Mouse (Mus musculus): ENCODE results near the gene Susd1. TPM values are rescaled to one million over a fixed set of nuclear protein-coding genes. Genes with fewer than 3 reads are reported as not detected.

The Susd1 gene
- polyA plus RNA-seq (2012; ENCODE audit: insufficient read depth, low replicate concordance) = 3.3 TPM in 1 of 2 replicates, not detected in the other

GRCm38 (mm10) chr4:59437990-59438854, at the start of gene Susd1:
Susd1 (minus strand) TSS chr4:59438633.
- no peak for TF ChIP-seq FLI1 (IDR thresholded peaks at IDR 0.05; ENCODE audit: low read length)
- no peak for TF ChIP-seq GATA1 (IDR thresholded peaks at IDR 0.05; ENCODE audit: borderline replicate concordance, low read length)
- Histone ChIP-seq H3K9me3 (no peaks in the 10 kb centered on the region), H3K4me1 (peaks cover 92% of the 10 kb centered on the region), H3K36me3 (replicated peaks; ENCODE audit: low read length) (peaks cover 29% of the 10 kb centered on the region), H3K27me3 (replicated peaks) (no peaks in the 10 kb centered on the region), H3K4me3 (replicated peaks) (peak within 1 kb of the TSS; percentile 96)

GRCm38 (mm10) chr4:59471306-59471705, 32.9 kb upstream of the Susd1 start:
- Histone ChIP-seq H3K27me3 (replicated peaks) (no peaks in the 10 kb centered on the region), H3K36me3 (replicated peaks; ENCODE audit: low read length) (peaks cover 77% of the 10 kb centered on the region), H3K9me3 (no peaks in the 10 kb centered on the region), H3K4me3 (replicated peaks) (no peak overlapping the region), H3K4me1 (peaks cover 78% of the 10 kb centered on the region)
- no peak for TF ChIP-seq FLI1 (IDR thresholded peaks at IDR 0.05; ENCODE audit: low read length)
- no peak for TF ChIP-seq GATA1 (IDR thresholded peaks at IDR 0.05; ENCODE audit: borderline replicate concordance, low read length)

- no peak for TF ChIP-seq FLI1 (IDR thresholded peaks at IDR 0.05; ENCODE audit: low read length)
- TF ChIP-seq GATA1 (IDR thresholded peaks at IDR 0.05; ENCODE audit: borderline replicate concordance, low read length) = no peak
- Histone ChIP-seq H3K4me3 (replicated peaks) (no peak overlapping the region), H3K27me3 (replicated peaks) (no peaks in the 10 kb centered on the region), H3K9me3 (no peaks in the 10 kb centered on the region), H3K4me1 (peaks cover 77% of the 10 kb centered on the region), H3K36me3 (replicated peaks; ENCODE audit: low read length) (peaks cover 22% of the 10 kb centered on the region)
Measured at GRCm38 (mm10) chr4:59465449-59465848, 27.0 kb upstream of the Susd1 start.

GRCm38 (mm10) chr4:59464661-59465060, 26.2 kb upstream of the Susd1 start:
- Histone ChIP-seq H3K27me3 (replicated peaks) (no peaks in the 10 kb centered on the region), H3K9me3 (no peaks in the 10 kb centered on the region), H3K4me1 (peaks cover 77% of the 10 kb centered on the region), H3K4me3 (replicated peaks) (no peak overlapping the region), H3K36me3 (replicated peaks; ENCODE audit: low read length) (peaks cover 15% of the 10 kb centered on the region)
- TF ChIP-seq GATA1 (IDR thresholded peaks at IDR 0.05; ENCODE audit: borderline replicate concordance, low read length) (no peak), FLI1 (IDR thresholded peaks at IDR 0.05; ENCODE audit: low read length) (no peak)

GRCm38 (mm10) chr4:59462494-59462893, 24.1 kb upstream of the Susd1 start:
- H3K36me3 ChIP-seq (replicated peaks; ENCODE audit: low read length) = peaks cover 11% of the 10 kb centered on the region
- TF ChIP-seq FLI1 (IDR thresholded peaks at IDR 0.05; ENCODE audit: low read length) (no peak), GATA1 (IDR thresholded peaks at IDR 0.05; ENCODE audit: borderline replicate concordance, low read length) (no peak)

GRCm38 (mm10) chr4:59461116-59461727, 22.8 kb upstream of the Susd1 start:
- Histone ChIP-seq H3K4me1 (peaks cover 74% of the 10 kb centered on the region), H3K4me3 (replicated peaks) (no peak overlapping the region)

More at GRCm38 (mm10) chr4:59462494-59462893, 24.1 kb upstream of the Susd1 start:
- H3K4me1 ChIP-seq = peaks cover 77% of the 10 kb centered on the region
- no peak overlapping the region for H3K4me3 ChIP-seq (replicated peaks)
- no peaks in the 10 kb centered on the region for H3K9me3 ChIP-seq
- H3K27me3 ChIP-seq (replicated peaks) = no peaks in the 10 kb centered on the region

GRCm38 (mm10) chr4:59459216-59459955, 21.0 kb upstream of the Susd1 start:
- peaks cover 75% of the 10 kb centered on the region for H3K4me1 ChIP-seq
- no peaks in the 10 kb centered on the region for H3K9me3 ChIP-seq
- H3K27me3 ChIP-seq (replicated peaks) = no peaks in the 10 kb centered on the region
- no peak overlapping the region for H3K4me3 ChIP-seq (replicated peaks)
- no peak for TF ChIP-seq GATA1 (IDR thresholded peaks at IDR 0.05; ENCODE audit: borderline replicate concordance, low read length)
- no peaks in the 10 kb centered on the region for H3K36me3 ChIP-seq (replicated peaks; ENCODE audit: low read length)

More at GRCm38 (mm10) chr4:59461116-59461727, 22.8 kb upstream of the Susd1 start:
- Histone ChIP-seq H3K36me3 (replicated peaks; ENCODE audit: low read length) (no peaks in the 10 kb centered on the region), H3K9me3 (no peaks in the 10 kb centered on the region), H3K27me3 (replicated peaks) (no peaks in the 10 kb centered on the region)
- no peak for TF ChIP-seq GATA1 (IDR thresholded peaks at IDR 0.05; ENCODE audit: borderline replicate concordance, low read length)
- no peak for TF ChIP-seq FLI1 (IDR thresholded peaks at IDR 0.05; ENCODE audit: low read length)

- peaks cover 84% of the 10 kb centered on the region for H3K4me1 ChIP-seq
- peak overlapping the region; percentile 8 for H3K4me3 ChIP-seq (replicated peaks)
- TF ChIP-seq FLI1 (IDR thresholded peaks at IDR 0.05; ENCODE audit: low read length) = no peak
- no peak for TF ChIP-seq GATA1 (IDR thresholded peaks at IDR 0.05; ENCODE audit: borderline replicate concordance, low read length)
Measured at GRCm38 (mm10) chr4:59457941-59458340, 19.5 kb upstream of the Susd1 start.

GRCm38 (mm10) chr4:59457091-59457490, 18.7 kb upstream of the Susd1 start:
- Histone ChIP-seq H3K9me3 (no peaks in the 10 kb centered on the region), H3K4me3 (replicated peaks) (no peak overlapping the region), H3K27me3 (replicated peaks) (no peaks in the 10 kb centered on the region), H3K36me3 (replicated peaks; ENCODE audit: low read length) (no peaks in the 10 kb centered on the region), H3K4me1 (peaks cover 86% of the 10 kb centered on the region)
- TF ChIP-seq FLI1 (IDR thresholded peaks at IDR 0.05; ENCODE audit: low read length) (no peak), GATA1 (IDR thresholded peaks at IDR 0.05; ENCODE audit: borderline replicate concordance, low read length) (no peak)

More at GRCm38 (mm10) chr4:59457941-59458340, 19.5 kb upstream of the Susd1 start:
- Histone ChIP-seq H3K9me3 (no peaks in the 10 kb centered on the region), H3K36me3 (replicated peaks; ENCODE audit: low read length) (no peaks in the 10 kb centered on the region), H3K27me3 (replicated peaks) (no peaks in the 10 kb centered on the region)
